Mouse (Mus musculus) testis, adult 2 months (tissue): ENCODE measurements around the gene Ralgps1. TPM values are rescaled to one million over a fixed set of nuclear protein-coding genes. Genes with fewer than 3 reads are reported as not detected.
A peak's percentile ranks its signal among the peaks of the same experiment; 100 is the strongest.
"Not testable (repeated sequence)": the region's sequence is repeated elsewhere in the genome, so short reads cannot be mapped to it uniquely, and the experiment has no call there.

Source experiments
- H3K27ac ChIP-seq: fragments of 200-500 bp; 2 replicates; pipeline ENCODE4 v1.5.1; 2012; ENCODE audit warnings: low read depth, low read length; ENCODE audit not compliant: control insufficient read depth, insufficient read depth
- H3K27me3 ChIP-seq: fragments of 200-500 bp; 2 replicates; pipeline ENCODE4 v1.6.1; 2012; ENCODE audit warnings: mild to moderate bottlenecking, low read length, moderate library complexity; ENCODE audit not compliant: control insufficient read depth, insufficient read depth
- H3K36me3 ChIP-seq: fragments of 200-500 bp; 2 replicates; pipeline ENCODE4 v1.6.1; 2012; ENCODE audit warnings: mild to moderate bottlenecking, low read length; ENCODE audit not compliant: control insufficient read depth, insufficient read depth
- H3K4me1 ChIP-seq: fragments of 200-500 bp; 2 replicates; pipeline ENCODE4 v1.6.1; 2012; ENCODE audit warnings: low read length; ENCODE audit not compliant: control insufficient read depth, insufficient read depth
- H3K4me3 ChIP-seq: fragments of 200-500 bp; 2 replicates; pipeline ENCODE4 v1.5.1; 2012; ENCODE audit warnings: low read depth, mild to moderate bottlenecking, low read length, moderate library complexity, mixed read lengths; ENCODE audit not compliant: control insufficient read depth
- CTCF ChIP-seq: fragments of 200-500 bp; IDR thresholded peaks from 2 replicates; pipeline ENCODE4 v1.5.1; 2012; ENCODE audit warnings: low read depth, mild to moderate bottlenecking, inconsistent platforms, low read length, moderate library complexity; ENCODE audit not compliant: control insufficient read depth, insufficient read depth, insufficient replicate concordance
- POLR2A ChIP-seq: fragments of 200-500 bp; IDR thresholded peaks from 2 replicates; pipeline ENCODE4 v1.6.1; 2012; ENCODE audit warnings: low read depth, mild to moderate bottlenecking, inconsistent platforms, low read length, moderate library complexity; ENCODE audit not compliant: control insufficient read depth
- polyA plus RNA-seq: library from polyadenylated mRNA; depleted of rRNA; stranded (reverse); fragments of >200 nt; gene quantifications from 2 replicates; pipeline ENCODE4 v1.2.3, GENCODE M21; 2012

The Ralgps1 gene
- polyA plus RNA-seq, 1 experiment = 33.0 TPM

GRCm38 (mm10) chr2:33217425-33217794 lies 153.9 kb downstream of the Ralgps1 start:
- no peak for TF ChIP-seq POLR2A
- TF ChIP-seq CTCF = no peak
- Histone ChIP-seq H3K4me1 (peaks cover 14% of the 10 kb centered on the region), H3K4me3 (no peak overlapping the region), H3K27ac (no peak overlapping the region), H3K27me3 (no peaks in the 10 kb centered on the region), H3K36me3 (no peaks in the 10 kb centered on the region)

GRCm38 (mm10) chr2:33216645-33217424 lies 154.5 kb downstream of the Ralgps1 start:
- Histone ChIP-seq H3K27ac (no peak overlapping the region), H3K36me3 (no peaks in the 10 kb centered on the region), H3K4me1 (peaks cover 14% of the 10 kb centered on the region), H3K27me3 (no peaks in the 10 kb centered on the region), H3K4me3 (no peak overlapping the region)
- no peak for TF ChIP-seq CTCF
- TF ChIP-seq POLR2A = no peak

DNA sequence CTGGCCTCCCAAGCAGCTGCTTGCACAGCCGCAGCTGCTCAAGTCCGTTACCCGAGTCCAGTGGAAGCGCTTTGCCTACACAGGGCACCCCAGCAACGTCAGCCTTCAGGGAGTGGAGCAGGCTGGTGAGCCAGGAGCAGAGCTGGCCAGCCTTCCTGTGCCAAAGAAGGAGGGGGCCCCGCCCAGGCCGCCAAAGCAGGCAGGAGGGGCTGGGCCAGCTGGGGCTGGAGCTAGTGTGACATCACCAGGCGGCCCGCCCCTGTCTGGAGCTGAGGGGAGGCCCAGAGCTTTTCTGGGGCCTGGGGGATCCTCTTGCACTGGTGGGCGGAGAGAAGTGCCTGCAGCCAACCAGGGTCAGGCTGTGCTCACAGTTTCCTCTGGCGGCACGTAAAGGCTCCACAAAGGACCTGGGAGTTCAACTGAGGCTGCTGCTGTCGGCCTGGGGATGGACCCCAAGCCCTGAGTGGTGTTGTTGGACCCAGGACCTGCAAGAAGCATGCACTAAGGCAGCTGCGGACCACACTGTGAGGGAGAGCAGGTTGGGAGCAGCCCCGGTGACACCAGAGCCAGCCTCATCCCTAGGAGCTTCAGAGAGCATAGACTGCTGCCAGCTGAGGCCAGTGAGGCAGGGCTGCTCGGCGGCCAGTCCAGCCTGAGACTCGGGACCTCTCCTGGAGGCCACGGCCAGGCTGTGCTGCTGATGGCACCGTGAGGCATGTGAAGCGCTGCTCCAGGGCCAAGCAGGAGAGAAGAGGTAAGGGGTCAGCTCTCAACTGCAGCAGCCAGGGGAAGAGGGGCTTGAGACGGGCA lies 155.4 kb downstream of the Ralgps1 start, which contains the start of gene Angptl2:
Angptl2 (plus strand) TSS at position 370 of the 810 bp plus-strand sequence.
- no peak within 1 kb of the TSS for H3K27ac ChIP-seq
- TF ChIP-seq CTCF = no peak
- TF ChIP-seq POLR2A = no peak
- H3K36me3 ChIP-seq = no peaks in the 10 kb centered on the region
- H3K4me3 ChIP-seq = peak within 1 kb of the TSS; percentile 3
- peaks cover 6% of the 10 kb centered on the region for H3K4me1 ChIP-seq
- H3K27me3 ChIP-seq = no peaks in the 10 kb centered on the region

GRCm38 (mm10) chr2:33215177-33215699 lies 156.0 kb downstream of the Ralgps1 start:
- no peak overlapping the region for H3K27ac ChIP-seq
- H3K4me3 ChIP-seq = no peak overlapping the region
- TF ChIP-seq CTCF (no peak), POLR2A (no peak)
- H3K27me3 ChIP-seq = no peaks in the 10 kb centered on the region
- H3K36me3 ChIP-seq = no peaks in the 10 kb centered on the region
- peaks cover 3% of the 10 kb centered on the region; the same call in 1 of the 2 replicates for H3K4me1 ChIP-seq

DNA sequence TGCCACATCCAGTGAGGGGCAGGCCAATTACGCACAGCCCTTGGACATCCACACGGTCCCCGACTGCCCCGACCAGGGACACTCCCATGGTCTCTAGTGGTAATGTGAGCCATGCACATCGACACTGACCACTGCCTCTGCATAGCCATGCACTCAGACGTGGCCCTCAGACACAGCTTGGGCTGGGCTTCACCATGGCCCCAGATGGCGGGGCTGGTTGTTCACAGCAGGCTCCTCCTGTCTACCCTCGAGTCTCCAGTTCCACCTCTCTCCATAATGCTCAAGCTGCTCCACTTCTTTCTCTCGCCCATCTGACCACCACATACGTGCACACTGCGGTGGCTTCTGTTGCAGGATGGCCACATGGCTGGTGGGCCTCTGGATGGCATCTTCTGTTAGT lies 160.0 kb downstream of the Ralgps1 start:
- H3K4me1 ChIP-seq, H3K36me3 ChIP-seq, H3K27me3 ChIP-seq, H3K4me3 ChIP-seq, H3K27ac ChIP-seq: not testable (repeated sequence)

DNA sequence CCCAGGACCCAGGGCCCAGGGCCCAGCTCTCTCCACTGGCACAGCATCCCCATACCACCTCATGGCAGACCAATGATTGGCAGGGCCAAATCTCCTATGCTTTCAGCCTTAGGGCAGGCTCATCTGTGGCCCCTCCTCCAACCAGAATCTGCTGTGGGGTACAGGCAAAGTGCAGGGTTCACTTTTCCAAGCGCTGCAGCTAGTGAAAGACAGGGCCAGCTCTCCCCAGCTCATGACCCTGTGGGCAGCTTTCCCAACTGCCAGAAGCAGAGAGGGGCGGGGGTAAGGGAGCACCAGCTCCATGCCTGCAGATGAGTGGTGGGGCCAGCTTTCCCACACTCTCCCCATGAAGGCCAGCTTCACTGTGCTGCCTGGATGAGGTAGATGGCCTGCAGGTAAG lies 160.4 kb downstream of the Ralgps1 start:
- no peaks in the 10 kb centered on the region for H3K27me3 ChIP-seq
- H3K27ac ChIP-seq = no peak overlapping the region
- TF ChIP-seq POLR2A (no peak), CTCF (no peak)
- H3K4me3 ChIP-seq = no peak overlapping the region
- H3K36me3 ChIP-seq = no peaks in the 10 kb centered on the region
- H3K4me1 ChIP-seq = no peaks in the 10 kb centered on the region

DNA sequence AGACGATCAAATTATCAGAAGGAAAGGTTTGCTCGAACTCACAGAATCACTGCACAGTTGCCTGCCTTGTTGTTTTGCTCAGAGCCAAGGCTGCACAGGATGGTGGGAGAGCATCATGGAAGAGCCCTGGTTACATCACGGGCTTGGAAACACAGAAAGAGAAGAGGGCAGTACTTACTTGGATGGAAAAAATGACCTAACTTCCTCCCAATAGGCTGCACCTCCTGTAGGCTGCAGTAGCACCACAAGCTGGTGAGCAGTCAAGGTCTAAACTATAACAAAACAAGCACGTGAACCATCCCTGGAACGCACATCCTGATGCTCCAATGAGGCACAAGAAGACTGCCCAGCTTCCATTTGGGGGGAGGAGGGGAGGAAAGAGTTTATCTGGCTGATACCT lies 163.2 kb downstream of the Ralgps1 start:
- TF ChIP-seq POLR2A (no peak), CTCF (no peak)
- Histone ChIP-seq H3K36me3 (no peaks in the 10 kb centered on the region), H3K27me3 (no peaks in the 10 kb centered on the region), H3K4me3 (no peak overlapping the region; the same call in 1 of the 2 replicates), H3K27ac (no peak overlapping the region), H3K4me1 (no peaks in the 10 kb centered on the region)
